Mouse (Mus musculus) CD8-positive naive resting alpha-beta T cell, adult 2 months (primary cell): ENCODE data around the gene Enox1.

Experiments
- DNase-seq, 2 experiments: peaks; one replicate each; pipeline ENCODE4 v3.0.0; 2022; ENCODE audit warnings: low read depth in 2 of 2, low spot score in 2 of 2

Gene Enox1

GRCm38 (mm10) chr14:77669494-77669893, 512.9 kb downstream of the Enox1 start:
- DNase-seq = no peak

- no peak for DNase-seq
These were observed 514.4 kb downstream of the Enox1 start for GRCm38 (mm10) chr14:77670945-77671344.

DNA sequence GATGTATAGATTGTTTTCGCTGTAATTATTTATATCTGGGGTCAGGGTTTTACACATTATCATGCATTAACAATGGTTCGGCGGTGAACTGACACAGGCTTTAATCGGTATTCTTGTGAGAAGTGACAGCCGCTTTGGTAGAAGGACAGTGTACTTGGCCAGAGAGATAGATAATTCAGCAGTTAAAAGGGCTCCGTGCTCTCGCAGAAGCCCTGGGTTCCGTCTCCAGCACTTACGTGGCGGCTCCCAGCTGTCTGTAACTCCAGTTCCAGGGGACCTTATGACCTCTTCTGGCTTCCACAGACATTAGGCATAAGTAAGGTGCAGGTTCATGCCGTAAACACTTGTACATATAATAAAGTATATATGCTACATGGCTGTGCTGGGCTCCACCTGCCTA, 515.4 kb downstream of the Enox1 start:
- no peak for DNase-seq

- no peak for DNase-seq
These were observed 516.6 kb downstream of the Enox1 start for GRCm38 (mm10) chr14:77673138-77673537.

- no peak for DNase-seq
These were observed 521.4 kb downstream of the Enox1 start for GRCm38 (mm10) chr14:77677951-77678350.

GRCm38 (mm10) chr14:77679877-77680276, 523.3 kb downstream of the Enox1 start:
- DNase-seq = no peak

- no peak for DNase-seq
These were observed 526.5 kb downstream of the Enox1 start for GRCm38 (mm10) chr14:77682888-77683555.

- DNase-seq = no peak
These were observed 533.3 kb downstream of the Enox1 start for GRCm38 (mm10) chr14:77689816-77690215.

- DNase-seq = no peak
These were observed 548.4 kb downstream of the Enox1 start for GRCm38 (mm10) chr14:77705006-77705405.

DNA sequence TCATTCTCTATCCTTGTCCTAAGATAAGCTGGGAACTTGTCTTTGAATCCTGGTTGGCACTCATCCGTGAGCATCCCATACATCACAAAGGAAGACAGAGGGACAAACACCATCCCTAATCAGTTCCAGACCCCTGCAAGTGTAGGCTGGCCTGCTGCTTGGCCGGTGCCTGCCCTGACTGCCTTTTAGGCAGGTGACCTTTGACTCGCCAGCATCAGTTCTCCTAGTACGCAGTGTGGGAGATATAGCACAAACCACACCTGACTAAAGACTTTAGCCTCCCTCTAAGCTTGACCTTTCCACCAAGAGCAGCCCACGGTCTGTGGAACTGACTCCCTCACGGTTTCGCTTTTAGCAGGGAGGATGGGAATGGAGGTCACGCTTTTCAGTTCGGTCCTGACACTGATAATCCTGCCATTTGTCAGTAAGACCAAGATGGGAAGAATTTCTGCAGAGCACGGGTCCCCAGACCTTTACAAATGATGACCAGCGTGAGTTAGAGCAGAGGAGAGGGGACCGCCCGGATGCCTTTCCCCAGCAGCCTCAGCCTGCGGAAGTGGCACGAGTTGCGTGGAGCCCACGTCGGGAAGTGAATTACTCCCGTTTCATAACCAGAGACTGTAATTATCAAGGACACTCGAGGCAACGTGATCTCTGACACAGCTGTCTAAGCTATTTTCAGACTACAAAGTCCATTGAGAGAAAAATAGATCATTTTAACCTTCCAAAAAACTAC, 550.1 kb downstream of the Enox1 start:
- DNase-seq = no peak

DNA sequence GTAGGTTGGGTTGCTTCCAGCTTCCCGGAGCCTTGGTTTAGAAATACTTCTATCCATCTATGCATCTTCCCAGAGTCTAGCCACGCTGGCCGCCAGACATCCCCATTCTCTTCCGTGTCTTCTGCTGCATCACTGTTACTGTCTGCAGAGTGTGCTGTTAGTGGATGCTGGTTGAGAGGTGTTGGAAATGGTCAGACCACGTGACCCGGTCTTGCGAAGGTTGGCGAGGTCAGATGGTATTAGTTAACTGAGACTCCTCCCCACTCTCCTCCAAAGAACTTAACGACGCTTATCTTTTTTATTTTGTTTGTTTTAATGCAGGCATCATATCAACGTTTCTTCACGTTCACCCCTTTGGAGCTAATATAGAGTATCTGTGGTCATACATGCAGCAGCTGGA, 550.7 kb downstream of the Enox1 start:
- DNase-seq = no peak

GRCm38 (mm10) chr14:77708354-77709150, 552.0 kb downstream of the Enox1 start:
- DNase-seq = no peak

GRCm38 (mm10) chr14:77714931-77715535, 558.5 kb downstream of the Enox1 start:
- DNase-seq = no peak

- DNase-seq = no peak
These were observed 560.4 kb downstream of the Enox1 start for GRCm38 (mm10) chr14:77716981-77717380.

- no peak for DNase-seq
These were observed 562.3 kb downstream of the Enox1 start for GRCm38 (mm10) chr14:77718814-77719213.

DNA sequence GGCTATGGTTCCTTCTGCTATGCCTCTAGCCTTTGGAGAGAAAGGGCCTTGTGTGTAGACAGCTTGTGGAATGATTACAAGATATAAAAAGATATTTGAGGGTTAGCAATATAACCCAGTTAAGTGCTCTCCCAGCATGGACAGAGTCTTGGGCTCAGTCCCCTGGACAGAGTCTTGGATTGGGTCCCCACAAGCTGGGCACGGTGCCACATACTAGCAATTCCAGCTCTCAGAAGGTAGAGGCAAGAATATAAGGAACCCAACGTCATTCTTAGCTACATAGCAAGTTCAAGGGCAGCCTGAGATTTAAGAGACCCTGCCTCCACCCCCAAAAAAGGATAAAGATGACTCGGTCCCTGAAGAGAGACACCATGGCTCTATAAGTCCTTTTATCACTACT, 581.5 kb downstream of the Enox1 start:
- no peak for DNase-seq

DNA sequence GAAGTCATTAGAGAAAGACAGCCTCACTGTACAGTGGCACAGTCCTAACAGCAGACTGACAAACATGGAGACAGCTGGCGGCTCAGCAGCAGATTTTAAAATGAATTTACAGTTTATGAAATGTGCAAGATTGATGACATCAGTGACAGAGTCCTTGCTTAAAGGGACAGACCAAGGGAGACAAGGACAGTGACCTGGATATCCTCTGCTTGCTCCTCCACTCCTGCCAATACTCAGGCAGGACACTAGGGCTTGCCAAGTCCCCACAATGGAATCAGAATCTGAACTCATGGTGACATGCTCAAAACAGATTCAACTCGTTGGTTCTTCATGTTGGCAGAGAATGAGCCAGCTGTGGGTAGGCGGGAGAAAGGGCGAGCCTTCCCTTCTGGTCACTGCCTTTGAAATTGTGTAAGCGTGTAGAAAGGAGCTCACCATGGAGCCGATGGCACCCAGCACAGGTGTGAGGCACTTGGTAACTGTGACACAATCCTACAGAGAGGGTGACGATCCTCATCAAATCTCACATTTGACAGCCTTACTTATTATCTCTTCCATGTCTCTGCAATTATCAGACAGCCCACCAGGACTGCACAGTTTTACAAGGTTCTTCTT, 582.3 kb downstream of the Enox1 start:
- no peak for DNase-seq

DNA sequence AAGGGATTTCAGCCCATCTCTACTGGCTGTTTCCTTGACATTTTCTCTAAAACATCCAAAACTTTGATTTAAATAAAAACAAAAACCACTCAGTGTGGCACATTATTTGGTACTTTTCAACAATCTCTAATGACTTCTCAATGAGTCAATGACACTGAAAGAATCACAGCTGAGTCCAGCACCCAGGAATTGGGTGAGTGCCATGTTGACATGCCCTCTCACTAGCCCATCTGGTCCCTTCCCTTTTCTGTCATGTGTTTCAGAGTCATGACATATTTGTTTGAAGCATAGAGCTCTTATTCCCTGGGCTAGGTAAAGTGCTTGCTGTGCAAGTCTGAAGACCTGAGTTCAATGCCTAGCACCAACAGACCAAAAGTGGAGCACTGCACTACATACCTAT, 582.8 kb downstream of the Enox1 start:
- DNase-seq = no peak

- no peak for DNase-seq
These were observed 588.2 kb downstream of the Enox1 start for GRCm38 (mm10) chr14:77744638-77745240.

- DNase-seq = no peak
These were observed 592.4 kb downstream of the Enox1 start for GRCm38 (mm10) chr14:77748920-77749319.
